Mouse (Mus musculus) forebrain, embryonic 10.5 days (tissue): ENCODE measurements around the gene Eif2s2. TPM values are rescaled to one million over a fixed set of nuclear protein-coding genes. Genes with fewer than 3 reads are reported as not detected.
"Not testable (repeated sequence)": the region's sequence is repeated elsewhere in the genome, so short reads cannot be mapped to it uniquely, and the experiment has no call there.

Source experiments
- DNase-seq: peaks from one replicate; pipeline ENCODE4 v3.0.0-alpha.2; 2017; ENCODE audit warnings: low spot score; ENCODE audit errors: extremely low spot score
- H3K27ac ChIP-seq: fragments of 300-500 bp; sonication (generic); 2 replicates; pipeline ENCODE4 v1.5.1; 2016; ENCODE audit warnings: mild to moderate bottlenecking
- H3K27me3 ChIP-seq: fragments of 300-500 bp; sonication (generic); 2 replicates; pipeline ENCODE4 v1.6.1; 2016; ENCODE audit warnings: mild to moderate bottlenecking; ENCODE audit not compliant: poor library complexity, severe bottlenecking
- H3K36me3 ChIP-seq: fragments of 300-500 bp; sonication (generic); replicated peaks from 2 replicates; pipeline ENCODE4 v1.6.1; 2016; ENCODE audit warnings: mild to moderate bottlenecking, moderate library complexity
- H3K4me1 ChIP-seq: fragments of 300-500 bp; sonication (generic); 2 replicates; pipeline ENCODE4 v1.6.1; 2016
- H3K4me3 ChIP-seq: fragments of 300-500 bp; sonication (generic); 2 replicates; pipeline ENCODE4 v1.5.1; 2016; ENCODE audit warnings: mild to moderate bottlenecking, moderate library complexity
- H3K9me3 ChIP-seq: fragments of 300-500 bp; sonication (generic); 2 replicates; pipeline ENCODE4 v1.6.1; 2016; ENCODE audit warnings: mild to moderate bottlenecking, moderate library complexity
- WGBS: fragments of 180-500 bp; shearing (Covaris S2); methylation state at CpG from one replicate; pipeline ENCODE4 v1.1.7; 2016; 5-methylcytosine and 5-hydroxymethylcytosine counted together
- polyA plus RNA-seq: library from polyadenylated mRNA; unstranded; fragments of >200 nt; fragmentation: Nextera tagmentation; extraction: Ambion mirVana; gene quantifications from 2 replicates; pipeline ENCODE4 v1.2.1, GENCODE M21; 2016

The Eif2s2 gene
- polyA plus RNA-seq, result 118 and 132 TPM in 2 replicates

DNA sequence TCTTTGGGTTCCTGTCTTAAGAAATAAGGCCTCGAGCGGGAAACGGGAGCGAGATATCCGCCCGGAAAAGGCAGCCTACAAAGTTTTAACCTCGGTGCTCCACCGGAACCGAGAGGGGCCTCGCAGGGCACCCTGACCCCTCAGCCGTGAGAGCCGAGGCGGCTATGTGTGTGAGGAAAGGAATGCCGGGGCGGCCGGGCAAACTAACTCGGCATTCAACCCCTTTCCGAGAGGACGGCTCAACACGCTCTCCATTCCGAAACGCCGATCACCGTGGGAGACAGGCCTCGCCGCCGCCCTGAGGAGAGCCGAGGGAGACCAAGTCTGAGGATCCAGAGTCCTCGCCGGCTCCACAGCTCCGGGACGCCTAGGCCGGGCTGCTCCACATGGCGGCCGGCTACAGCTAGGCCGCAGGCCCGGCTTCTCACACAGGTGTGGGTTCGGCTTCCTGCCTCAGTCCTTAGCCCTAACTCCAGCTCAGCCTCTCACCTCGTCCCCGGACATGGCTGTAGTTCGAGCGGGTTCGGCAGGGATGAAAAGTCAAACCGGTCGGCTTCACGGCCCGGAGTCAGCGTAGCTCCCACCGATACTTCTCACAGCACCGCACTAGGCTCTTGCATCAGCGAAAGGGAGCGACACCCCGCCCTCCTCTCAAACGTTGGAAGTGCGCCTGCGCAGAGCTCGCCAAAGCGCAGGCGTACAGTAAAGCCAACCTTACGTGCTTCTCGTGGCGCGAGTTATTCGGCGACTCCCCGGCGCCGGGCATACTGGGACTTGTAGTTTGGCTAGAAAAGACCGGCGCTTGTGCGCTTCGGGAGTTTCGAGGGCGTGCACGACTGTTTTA lies at the start of gene Eif2s2:
TSS of gene Eif2s2 (minus strand) at position 735 of the 844 bp plus-strand sequence.
- peaks cover 21% of the 10 kb centered on the region for H3K36me3 ChIP-seq
- under 1% methylated on average over 75 of the region's 75 CpGs for whole genome bisulfite sequencing
- H3K27ac ChIP-seq, result peak within 1 kb of the TSS; percentile 92
- peak within 1 kb of the TSS; percentile 98 for H3K4me3 ChIP-seq
- no peaks in the 10 kb centered on the region for H3K9me3 ChIP-seq
- peaks cover 22% of the 10 kb centered on the region for H3K4me1 ChIP-seq
- peaks cover 10% of the 10 kb centered on the region; the same call in 1 of the 2 replicates for H3K27me3 ChIP-seq
- DNase-seq, result peak; percentile 94

DNA sequence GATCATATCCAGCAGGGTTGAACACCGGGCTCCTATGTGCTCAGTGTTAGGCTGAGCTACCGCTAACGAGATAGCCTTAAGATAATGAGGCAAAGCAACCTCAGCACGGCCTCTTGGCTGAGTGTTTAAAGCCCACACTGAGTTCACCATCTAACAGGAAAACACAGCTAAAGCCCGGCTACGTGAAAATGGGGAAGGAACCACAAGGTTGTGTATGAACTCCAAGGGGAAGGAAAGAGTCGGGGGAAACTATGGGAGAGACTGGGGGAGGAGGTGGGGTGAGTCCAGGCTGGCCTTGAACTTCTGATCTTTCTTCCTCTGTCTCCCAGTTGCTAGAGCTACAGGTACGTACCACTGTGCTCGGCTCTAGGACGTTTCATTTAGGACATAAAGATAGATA lies 49.2 kb upstream of the Eif2s2 start:
- no peak for DNase-seq
- H3K36me3 ChIP-seq, result no peaks in the 10 kb centered on the region
- no peak overlapping the region for H3K27ac ChIP-seq
- H3K4me3 ChIP-seq, result no peak overlapping the region
- peaks cover 25% of the 10 kb centered on the region for H3K4me1 ChIP-seq
- H3K27me3 ChIP-seq, result peaks cover 22% of the 10 kb centered on the region
- 68% methylated on average over 10 of the region's 10 CpGs for WGBS
- H3K9me3 ChIP-seq, result no peaks in the 10 kb centered on the region

DNA sequence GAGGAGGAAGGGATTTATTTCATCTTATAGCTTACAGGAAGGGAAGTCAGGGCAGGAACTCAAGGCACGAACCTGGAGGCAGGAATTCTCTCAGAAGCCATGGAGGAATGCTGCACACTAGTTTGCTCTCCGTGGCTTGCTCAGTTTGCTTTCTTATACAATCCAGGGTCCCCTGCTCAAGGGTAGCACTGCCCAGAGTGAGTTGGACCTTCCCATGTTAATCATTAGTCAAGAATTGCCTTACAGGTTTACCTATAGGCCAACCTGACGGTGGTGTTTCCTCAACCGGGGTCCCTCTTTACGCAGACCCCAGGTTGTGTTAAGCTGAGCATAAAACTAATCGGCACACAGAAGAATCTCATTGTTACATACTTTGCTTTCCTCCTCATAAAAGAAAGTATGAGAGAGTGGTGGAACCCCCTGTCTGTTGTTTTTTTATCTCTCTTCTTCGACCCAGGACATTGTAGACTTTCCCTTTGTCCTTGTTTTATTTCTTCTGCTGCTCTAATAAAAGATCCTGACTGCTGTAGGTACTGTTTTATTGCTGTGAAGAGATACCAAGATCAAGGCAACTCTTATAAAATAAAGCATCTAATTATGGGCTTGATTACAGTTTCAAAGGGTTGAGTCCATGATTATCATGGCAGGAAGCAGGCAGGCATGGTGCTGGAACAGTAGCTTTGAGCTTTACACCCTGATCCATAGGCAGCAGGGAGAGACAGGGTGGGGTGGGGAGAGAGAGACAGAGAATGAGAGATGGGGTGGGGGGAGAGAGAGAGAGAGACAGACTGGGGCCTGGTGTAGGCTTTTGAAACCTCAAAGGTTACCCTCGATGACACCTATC lies 45.0 kb upstream of the Eif2s2 start:
- no peak overlapping the region for H3K27ac ChIP-seq
- H3K27me3 ChIP-seq, result peaks cover 27% of the 10 kb centered on the region
- no peak for DNase-seq
- H3K9me3 ChIP-seq, result no peaks in the 10 kb centered on the region
- H3K4me1 ChIP-seq, result peaks cover 20% of the 10 kb centered on the region
- H3K36me3 ChIP-seq, result no peaks in the 10 kb centered on the region
- H3K4me3 ChIP-seq, result no peak overlapping the region
- WGBS, result 88% methylated on average over 8 of the region's 8 CpGs

DNA sequence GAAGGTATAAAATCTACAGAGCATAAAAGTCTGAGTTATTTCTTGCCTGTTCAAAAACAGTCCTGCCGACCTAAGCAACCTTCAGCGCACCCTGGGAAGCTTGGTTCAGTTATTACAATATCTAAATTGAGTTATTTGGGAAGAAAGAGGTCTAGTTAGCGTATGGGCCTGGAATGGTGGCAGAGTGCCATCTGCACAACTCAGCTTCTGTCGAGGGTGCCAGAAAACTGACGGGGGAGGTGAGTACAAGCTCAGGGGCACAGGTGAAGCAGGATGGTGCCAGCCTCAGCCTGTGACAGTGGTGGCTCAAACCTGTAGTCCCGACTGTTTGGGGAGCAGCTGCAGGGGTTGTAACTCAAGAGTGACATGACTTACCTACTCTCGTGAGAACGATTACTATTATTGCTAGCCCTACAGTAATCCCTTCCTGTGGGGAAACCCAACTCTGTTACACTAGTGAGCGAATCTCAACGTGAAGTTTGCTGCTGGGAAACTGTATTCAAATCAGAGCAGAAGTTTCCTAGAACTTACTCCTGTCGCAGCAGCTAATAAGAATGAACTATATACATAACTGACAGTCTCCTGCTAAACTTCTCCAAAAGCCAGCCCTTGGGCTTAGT lies 43.9 kb upstream of the Eif2s2 start:
- peaks cover 20% of the 10 kb centered on the region; the same call in 1 of the 2 replicates for H3K27me3 ChIP-seq
- no peaks in the 10 kb centered on the region for H3K9me3 ChIP-seq
- H3K27ac ChIP-seq, result no peak overlapping the region
- no peak for DNase-seq
- H3K4me3 ChIP-seq, result no peak overlapping the region
- WGBS, result 86% methylated on average over 11 of the region's 11 CpGs
- H3K36me3 ChIP-seq, result no peaks in the 10 kb centered on the region
- peaks cover 9% of the 10 kb centered on the region for H3K4me1 ChIP-seq

DNA sequence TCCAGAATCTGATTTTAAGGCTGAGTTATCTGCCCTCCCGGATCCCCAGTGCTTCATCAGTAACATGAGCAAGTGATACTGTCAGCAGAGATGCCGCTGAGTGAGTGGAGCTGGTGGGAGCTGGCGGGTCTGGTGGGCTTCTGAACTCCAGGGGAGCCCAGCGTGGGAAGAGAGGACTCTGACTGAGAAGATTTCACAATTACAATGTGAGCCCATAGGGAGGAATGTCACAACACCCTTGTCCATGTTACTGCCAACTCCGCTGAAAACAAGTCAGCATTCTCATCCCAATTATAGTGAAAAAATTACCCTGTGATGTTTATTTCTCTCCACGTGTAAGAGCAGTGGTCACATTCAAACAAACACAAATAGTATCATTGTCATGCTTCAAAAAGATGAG lies 43.4 kb upstream of the Eif2s2 start:
- 75% methylated on average over 6 of the region's 6 CpGs for WGBS
- Histone ChIP-seq H3K27me3 (peaks cover 24% of the 10 kb centered on the region; the same call in 1 of the 2 replicates), H3K36me3 (no peaks in the 10 kb centered on the region), H3K9me3 (no peaks in the 10 kb centered on the region), H3K4me1 (peaks cover 4% of the 10 kb centered on the region; the same call in 1 of the 2 replicates), H3K4me3 (no peak overlapping the region), H3K27ac (no peak overlapping the region)
- DNase-seq, result no peak

DNA sequence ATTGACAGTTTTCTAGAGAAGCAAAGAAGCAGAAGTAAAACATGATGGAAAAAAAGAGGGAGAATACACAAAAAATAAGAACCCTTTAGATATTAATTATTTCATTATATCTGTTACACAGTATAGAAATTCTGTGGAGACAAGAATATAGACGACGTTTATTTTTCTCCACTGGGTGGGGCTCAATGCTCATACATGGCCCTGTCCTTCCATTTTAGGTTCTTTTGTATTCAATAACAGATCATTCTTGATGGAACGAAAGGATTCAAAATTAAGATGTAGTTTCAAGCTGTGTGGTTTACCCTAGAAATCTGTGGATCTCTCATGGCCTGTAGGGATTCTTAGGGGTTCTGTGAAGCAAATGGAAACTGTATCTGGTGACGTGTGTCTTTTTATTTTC lies 41.1 kb upstream of the Eif2s2 start:
- H3K4me1 ChIP-seq, result 0 out of 2 replicates have a peak, but pooled peaks cover 3% of the 10 kb centered on the region
- H3K27ac ChIP-seq, result no peak overlapping the region
- no peaks in the 10 kb centered on the region for H3K36me3 ChIP-seq
- no peak overlapping the region for H3K4me3 ChIP-seq
- no peak for DNase-seq
- H3K9me3 ChIP-seq, result no peaks in the 10 kb centered on the region
- peaks cover 35% of the 10 kb centered on the region; the same call in 1 of the 2 replicates for H3K27me3 ChIP-seq
- WGBS, result 81% methylated on average over 4 of the region's 4 CpGs

DNA sequence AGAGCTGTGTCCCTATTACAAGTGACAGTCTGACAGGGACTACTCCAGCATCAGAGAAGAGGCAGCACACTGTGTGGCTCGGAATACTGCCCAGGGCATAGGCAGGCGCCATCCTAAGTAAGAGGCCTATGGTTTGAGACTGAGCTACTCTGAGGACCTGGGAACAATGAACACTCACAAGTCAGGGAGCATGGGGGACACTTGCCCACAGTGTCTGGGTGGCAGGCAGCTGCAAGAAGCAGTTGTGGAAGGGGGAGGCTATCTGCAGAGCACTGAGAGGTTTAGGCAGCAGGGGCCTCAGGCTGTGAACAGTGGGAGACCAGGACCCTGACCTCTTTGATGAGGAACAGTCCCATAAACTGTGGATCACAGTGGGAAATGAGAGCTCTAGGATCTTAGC lies 35.6 kb upstream of the Eif2s2 start:
- H3K4me1 ChIP-seq, result peaks cover 24% of the 10 kb centered on the region
- no peak for DNase-seq
- no peak overlapping the region for H3K4me3 ChIP-seq
- H3K9me3 ChIP-seq, result no peaks in the 10 kb centered on the region
- WGBS, result 22% methylated on average over 2 of the region's 2 CpGs
- peak overlapping the region; percentile 48; the same call in 1 of the 2 replicates for H3K27ac ChIP-seq
- no peaks in the 10 kb centered on the region for H3K36me3 ChIP-seq
- peaks cover 49% of the 10 kb centered on the region for H3K27me3 ChIP-seq

DNA sequence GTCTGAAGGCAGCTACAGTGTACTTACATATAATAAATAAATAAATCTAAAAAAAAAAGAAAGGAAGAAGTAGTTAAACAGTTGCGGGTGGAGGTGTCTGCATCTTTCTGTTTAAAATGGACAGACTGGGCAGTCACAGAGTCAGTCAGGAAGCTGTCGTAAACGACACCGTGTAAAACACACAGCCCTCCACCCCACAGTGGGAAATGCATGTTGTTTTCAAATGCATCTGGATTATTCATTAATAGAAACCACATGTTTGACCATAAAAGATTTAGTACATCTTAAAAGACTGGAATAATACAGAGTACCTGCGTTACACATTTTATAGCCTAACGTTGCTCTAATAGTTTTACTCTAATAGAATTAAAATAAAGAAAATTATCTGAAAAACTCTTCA lies 34.1 kb upstream of the Eif2s2 start:
- Histone ChIP-seq H3K4me3 (no peak overlapping the region), H3K9me3 (no peaks in the 10 kb centered on the region), H3K27me3 (peaks cover 50% of the 10 kb centered on the region), H3K36me3 (no peaks in the 10 kb centered on the region), H3K4me1 (peaks cover 24% of the 10 kb centered on the region), H3K27ac (no peak overlapping the region)
- no peak for DNase-seq
- 86% methylated on average over 6 of the region's 6 CpGs for WGBS

DNA sequence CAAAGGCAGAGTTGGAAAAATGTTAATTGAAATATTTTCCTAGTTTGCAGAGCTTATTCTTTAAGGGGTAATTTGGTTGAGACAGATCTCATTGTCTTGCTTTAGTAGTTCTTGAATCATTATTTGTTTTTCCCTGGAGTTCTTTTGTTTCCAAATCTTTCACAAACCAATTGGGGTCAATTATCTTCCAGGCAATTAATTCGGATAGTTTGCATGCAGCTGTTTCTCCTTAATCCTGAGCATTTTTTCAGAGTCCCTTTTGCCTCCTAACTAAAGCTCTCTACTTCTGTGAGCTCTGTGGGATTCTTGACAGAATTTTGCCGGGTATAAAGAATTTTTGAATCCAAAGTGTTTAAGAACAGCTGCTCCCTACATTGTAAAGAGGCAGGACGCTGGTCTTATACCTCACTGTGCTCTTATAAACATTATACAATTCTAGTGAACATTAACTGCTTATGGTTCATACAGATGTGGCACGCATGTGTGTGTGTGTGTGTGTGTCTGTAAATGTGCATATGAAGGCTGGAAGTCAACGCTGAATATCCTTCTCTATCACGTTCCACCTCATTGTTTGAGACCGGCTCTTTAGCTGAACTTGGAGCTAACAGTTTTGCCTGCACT lies 32.8 kb upstream of the Eif2s2 start:
- WGBS, result 42% methylated on average over 7 of the region's 7 CpGs
- Histone ChIP-seq H3K9me3 (no peaks in the 10 kb centered on the region), H3K36me3 (no peaks in the 10 kb centered on the region), H3K4me3 (no peak overlapping the region), H3K4me1 (peaks cover 24% of the 10 kb centered on the region), H3K27me3 (peaks cover 54% of the 10 kb centered on the region), H3K27ac (no peak overlapping the region)
- no peak for DNase-seq

DNA sequence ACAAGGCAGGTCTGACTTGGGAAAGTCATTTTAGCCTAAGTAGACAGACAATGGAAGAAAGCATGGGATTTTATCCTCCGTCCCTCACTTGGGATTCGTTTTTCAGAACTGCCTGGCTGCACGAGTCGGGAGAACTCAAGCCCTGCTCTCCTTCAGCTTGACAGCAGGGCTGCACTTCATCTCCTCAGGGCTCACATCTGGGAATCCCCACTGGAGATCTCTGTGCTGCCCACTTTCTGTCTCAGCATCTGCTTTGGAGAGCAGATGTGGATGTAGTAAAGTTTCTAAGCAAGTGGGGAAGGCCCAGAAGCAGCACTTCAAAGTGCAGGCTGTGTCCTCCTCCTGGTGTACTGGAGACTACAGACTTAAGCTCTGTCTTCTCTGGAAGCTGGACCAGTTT lies 29.4 kb upstream of the Eif2s2 start:
- H3K4me1 ChIP-seq, result peaks cover 15% of the 10 kb centered on the region
- H3K9me3 ChIP-seq, H3K4me3 ChIP-seq, H3K27ac ChIP-seq, DNase-seq, H3K36me3 ChIP-seq: not testable (repeated sequence)
- peaks cover 36% of the 10 kb centered on the region for H3K27me3 ChIP-seq
- no CpG with 5 or more reads among the region's 4 CpGs for WGBS

DNA sequence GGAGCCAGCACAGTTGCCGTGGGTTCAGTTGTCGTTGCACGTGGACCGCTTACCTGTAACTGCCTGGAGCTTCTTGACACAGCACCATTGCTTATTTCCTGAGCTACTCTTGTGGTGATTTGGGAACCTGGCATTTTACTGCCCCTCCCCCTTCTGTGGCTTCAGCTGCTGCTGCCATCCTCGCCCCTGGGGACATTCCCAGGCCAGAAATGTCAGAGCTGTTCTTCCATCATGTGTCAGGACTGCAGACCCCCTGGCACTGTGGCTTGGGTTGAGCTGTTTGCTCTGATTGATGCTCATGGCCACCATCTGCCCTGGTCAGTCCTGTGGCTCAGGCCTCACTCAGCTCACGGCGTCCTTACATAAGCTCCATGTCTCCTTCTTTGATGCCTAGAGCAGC lies 28.2 kb upstream of the Eif2s2 start:
- Histone ChIP-seq H3K36me3 (no peaks in the 10 kb centered on the region), H3K27me3 (peaks cover 36% of the 10 kb centered on the region), H3K4me1 (peaks cover 12% of the 10 kb centered on the region), H3K27ac (no peak overlapping the region), H3K4me3 (no peak overlapping the region), H3K9me3 (no peaks in the 10 kb centered on the region)
- 84% methylated on average over 7 of the region's 7 CpGs for whole genome bisulfite sequencing
- no peak for DNase-seq
